Mouse (Mus musculus) embryonic facial prominence, embryonic 14.5 days (tissue): Measurements from ENCODE around the gene Atp6v1a. TPM values are rescaled to one million over a fixed set of nuclear protein-coding genes. Genes with fewer than 3 reads are reported as not detected.
A peak's percentile ranks its signal among the peaks of the same experiment; 100 is the strongest.

Source experiments
- ATAC-seq: fragments of 200-750 bp; cut with Nextera tagmentation; 2 replicates; pipeline ENCODE4 v1.8.0; 2017; ENCODE audit warnings: low read depth, moderate number of reproducible peaks, moderate TSS enrichment
- DNase-seq: peaks from one replicate; pipeline ENCODE4 v3.0.0-alpha.2; 2015; ENCODE audit warnings: low spot score
- H3K27ac ChIP-seq: fragments of 300-500 bp; sonication (generic); replicated peaks from 2 replicates; pipeline ENCODE4 v1.5.1; 2014; ENCODE audit warnings: low read depth, mild to moderate bottlenecking, low read length, moderate library complexity
- H3K27me3 ChIP-seq: fragments of 300-500 bp; sonication (generic); replicated peaks from 2 replicates; pipeline ENCODE4 v1.6.1; 2014; ENCODE audit warnings: low read length; ENCODE audit not compliant: control insufficient read depth, insufficient read depth
- H3K36me3 ChIP-seq: fragments of 300-500 bp; sonication (generic); 2 replicates; pipeline ENCODE4 v1.6.1; 2014; ENCODE audit warnings: low read length, mixed read lengths; ENCODE audit not compliant: control insufficient read depth, insufficient read depth
- H3K4me1 ChIP-seq: fragments of 300-500 bp; sonication (generic); 2 replicates; pipeline ENCODE4 v1.6.1; 2014; ENCODE audit warnings: antibody characterized with exemption, low read length; ENCODE audit not compliant: control insufficient read depth, insufficient read depth
- H3K4me2 ChIP-seq: fragments of 300-500 bp; sonication (generic); 2 replicates; pipeline ENCODE4 v1.6.1; 2014; ENCODE audit warnings: low read depth, mild to moderate bottlenecking, low read length, moderate library complexity, mixed read lengths
- H3K4me3 ChIP-seq: fragments of 300-500 bp; sonication (generic); 2 replicates; pipeline ENCODE4 v1.5.1; 2014; ENCODE audit warnings: low read depth, mild to moderate bottlenecking, low read length
- H3K9ac ChIP-seq: fragments of 300-500 bp; sonication (generic); 2 replicates; pipeline ENCODE4 v1.6.1; 2014; ENCODE audit warnings: low read depth, mild to moderate bottlenecking, low read length, moderate library complexity, mixed read lengths
- H3K9me3 ChIP-seq: fragments of 300-500 bp; sonication (generic); 2 replicates; pipeline ENCODE4 v1.6.1; 2016; ENCODE audit warnings: low read length; ENCODE audit not compliant: control insufficient read depth
- WGBS: fragments of 180-500 bp; shearing (Covaris S2); extraction: QIAGEN DNeasy Blood & Tissue Kit; methylation state at CpG from one replicate; pipeline ENCODE4 v1.1.7; 2014; 5-methylcytosine and 5-hydroxymethylcytosine counted together
- polyA plus RNA-seq: library from polyadenylated mRNA; unstranded; fragments of >200 nt; fragmentation: Nextera tagmentation; extraction: Ambion mirVana; gene quantifications from 2 replicates; pipeline ENCODE4 v1.2.1, GENCODE M21; 2014

Gene Atp6v1a
- polyA plus RNA-seq, 1 experiment from 2014 or later = 76.2 TPM

DNA sequence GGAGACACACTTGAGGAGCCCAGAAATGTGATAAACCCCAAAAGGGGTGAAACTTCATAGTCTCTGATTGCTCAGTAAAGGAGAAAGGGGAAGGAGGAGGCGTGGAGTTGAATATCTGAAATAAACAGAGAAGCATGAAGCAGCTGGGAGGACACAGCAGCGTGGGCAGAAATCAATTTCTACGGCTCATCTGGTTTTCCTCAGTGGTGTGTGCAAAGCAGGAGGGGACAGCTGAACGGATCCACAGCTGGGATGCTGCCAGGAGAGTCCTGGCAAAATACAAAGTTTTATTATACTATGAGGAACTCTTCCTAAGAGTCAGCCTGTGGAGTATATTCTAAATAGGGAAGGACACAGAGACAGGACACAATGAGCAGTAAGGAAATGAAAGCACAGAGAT lies 30.5 kb downstream of the Atp6v1a start:
- Histone ChIP-seq H3K27me3 (no peaks in the 10 kb centered on the region), H3K9ac (0 out of 2 replicates have a peak overlapping the region, but pooled peaks have one; percentile 8), H3K4me2 (no peak overlapping the region), H3K27ac (peak overlapping the region; percentile 67), H3K9me3 (no peaks in the 10 kb centered on the region), H3K4me1 (peaks cover 3% of the 10 kb centered on the region; the same call in 1 of the 2 replicates), H3K36me3 (peaks cover 70% of the 10 kb centered on the region), H3K4me3 (no peak overlapping the region)
- DNase-seq (peak; percentile 79), ATAC-seq (peak; percentile 67; the same call in 1 of the 2 replicates)
- 67% methylated on average over 4 of the region's 4 CpGs for WGBS

DNA sequence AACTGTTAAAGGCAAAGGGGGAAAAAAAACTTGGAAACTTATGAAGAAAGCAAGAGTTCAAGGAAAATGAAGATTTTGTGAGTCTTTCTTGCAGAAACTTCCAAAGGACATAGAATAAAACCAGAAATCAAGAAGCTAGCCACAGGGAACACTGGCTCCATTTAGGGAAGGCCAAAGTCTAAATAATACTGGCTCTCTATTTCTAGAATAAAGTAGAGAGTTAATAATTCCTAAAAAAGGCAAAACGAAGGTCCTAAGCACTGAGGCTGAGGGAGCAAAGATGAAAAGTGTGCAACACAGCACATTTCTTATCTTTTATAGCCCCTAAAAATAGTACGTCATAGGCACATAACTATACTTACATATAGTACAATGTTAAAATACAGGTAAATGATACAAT lies 34.3 kb downstream of the Atp6v1a start:
- H3K36me3 ChIP-seq = peaks cover 78% of the 10 kb centered on the region
- no peaks in the 10 kb centered on the region for H3K9me3 ChIP-seq
- WGBS = 90% methylated on average over 2 of the region's 2 CpGs

DNA sequence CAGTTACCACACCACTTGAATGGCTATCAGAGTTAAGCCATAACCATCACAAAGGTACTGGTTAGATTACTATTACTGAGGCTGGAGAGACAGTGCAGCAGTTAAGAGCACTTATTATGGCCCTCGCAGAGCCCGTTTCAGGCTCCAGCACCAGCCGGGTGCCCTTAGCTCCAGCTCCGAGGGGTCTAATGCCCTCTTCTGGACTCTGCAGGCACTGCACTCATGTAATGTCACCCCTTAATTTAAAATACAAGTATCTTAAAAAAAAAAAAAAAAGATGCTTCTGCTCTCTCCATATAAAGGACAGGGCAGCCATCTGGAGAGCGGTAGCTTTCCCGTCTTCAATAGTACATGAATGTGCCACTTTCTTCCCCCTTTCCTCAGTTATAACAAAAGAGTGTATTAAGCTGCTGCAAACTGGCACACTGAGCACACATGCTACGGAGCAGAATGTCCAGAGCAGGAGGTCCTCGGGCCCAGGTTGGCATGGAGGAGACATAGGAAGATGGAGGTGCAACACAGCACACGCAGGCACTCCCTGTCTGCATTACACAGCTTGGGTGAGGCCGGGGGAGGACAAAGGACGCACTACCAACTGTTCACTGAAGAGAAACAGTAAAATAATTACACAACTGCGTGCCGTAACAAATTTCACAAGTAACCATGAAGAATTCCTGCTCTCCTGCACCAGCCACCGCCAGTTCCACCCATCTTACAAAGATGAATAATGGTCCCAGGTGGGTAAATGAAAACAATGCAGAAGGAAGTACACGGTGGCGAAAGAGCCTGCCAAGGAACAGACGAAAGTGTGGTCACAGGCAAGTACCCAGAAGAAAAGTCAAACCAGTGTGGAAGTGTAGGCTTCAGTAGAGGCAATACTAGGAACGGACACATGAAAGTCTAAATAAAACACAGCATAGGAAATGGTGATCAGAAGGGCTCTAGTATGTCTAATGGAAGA lies 35.4 kb downstream of the Atp6v1a start:
- Histone ChIP-seq H3K4me1 (no peaks in the 10 kb centered on the region), H3K9ac (no peak overlapping the region), H3K27me3 (no peaks in the 10 kb centered on the region), H3K4me3 (no peak overlapping the region), H3K27ac (no peak overlapping the region), H3K4me2 (no peak overlapping the region), H3K36me3 (peaks cover 79% of the 10 kb centered on the region), H3K9me3 (no peaks in the 10 kb centered on the region)
- DNase-seq (no peak), ATAC-seq (peak; percentile 35; the same call in 1 of the 2 replicates)
- 87% methylated on average over 18 of the region's 18 CpGs for WGBS

More for the DNA sequence above, 34.3 kb downstream of the Atp6v1a start:
- ATAC-seq (no peak), DNase-seq (no peak)
- Histone ChIP-seq H3K4me2 (no peak overlapping the region), H3K27ac (no peak overlapping the region), H3K27me3 (no peaks in the 10 kb centered on the region), H3K4me3 (no peak overlapping the region), H3K4me1 (peaks cover 3% of the 10 kb centered on the region; the same call in 1 of the 2 replicates), H3K9ac (no peak overlapping the region)

DNA sequence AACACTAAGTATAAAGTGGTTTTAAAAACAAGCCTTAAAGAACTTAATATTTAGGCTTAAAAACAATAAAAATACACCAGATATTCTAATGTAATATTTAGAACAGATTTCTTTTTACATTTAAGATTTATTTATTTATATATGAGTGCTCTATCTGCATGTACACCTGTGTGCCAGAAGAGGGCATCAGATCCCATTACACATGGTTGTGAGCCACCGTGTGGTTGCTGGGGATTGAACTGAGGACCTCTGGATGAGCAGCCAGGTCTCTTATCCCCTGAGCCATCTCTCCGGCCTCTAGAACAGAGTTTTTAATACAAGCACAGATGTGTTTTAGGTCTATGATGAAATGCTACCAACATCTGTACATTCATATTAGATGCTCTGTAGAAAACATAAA lies 36.6 kb downstream of the Atp6v1a start:
- no peak overlapping the region for H3K4me2 ChIP-seq
- H3K9me3 ChIP-seq = no peaks in the 10 kb centered on the region
- H3K4me3 ChIP-seq = no peak overlapping the region
- H3K27ac ChIP-seq = no peak overlapping the region
- no peak for ATAC-seq
- 86% methylated on average over 2 of the region's 2 CpGs for WGBS
- H3K9ac ChIP-seq = no peak overlapping the region
- no peak for DNase-seq
- H3K36me3 ChIP-seq = peaks cover 80% of the 10 kb centered on the region
- no peaks in the 10 kb centered on the region for H3K4me1 ChIP-seq
- H3K27me3 ChIP-seq = no peaks in the 10 kb centered on the region

DNA sequence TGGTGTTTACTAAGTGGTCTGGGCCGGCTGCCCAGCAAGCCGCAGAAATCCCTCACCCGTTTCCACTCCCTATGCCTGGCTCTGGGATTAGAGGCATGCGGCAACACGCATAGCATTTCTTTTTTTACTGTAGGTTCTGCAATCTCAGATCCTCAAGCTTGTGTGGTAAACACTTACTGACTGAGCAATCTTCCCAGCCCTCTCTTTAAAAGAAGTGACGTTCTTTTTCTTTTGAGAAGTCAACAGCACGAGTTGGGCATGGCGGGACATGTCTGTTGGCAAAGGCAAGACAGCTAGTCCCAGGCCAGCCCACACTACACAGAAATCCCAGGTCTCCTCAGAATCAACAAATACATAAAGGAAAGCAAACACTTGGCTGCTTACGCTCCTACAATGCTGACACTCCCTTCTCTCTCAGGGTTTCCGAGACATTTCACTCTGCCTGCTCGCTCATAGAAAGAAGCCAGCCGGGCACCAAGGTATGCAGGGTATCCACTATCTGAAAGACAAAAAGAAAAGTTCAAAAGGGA lies 38.3 kb downstream of the Atp6v1a start:
- 91% methylated on average over 12 of the region's 12 CpGs for WGBS
- ATAC-seq (peak; percentile 63), DNase-seq (peak; percentile 48)
- peaks cover 79% of the 10 kb centered on the region for H3K36me3 ChIP-seq
- no peaks in the 10 kb centered on the region for H3K27me3 ChIP-seq
- H3K9me3 ChIP-seq = no peaks in the 10 kb centered on the region
- no peak overlapping the region for H3K4me3 ChIP-seq
- no peak overlapping the region for H3K4me2 ChIP-seq
- no peak overlapping the region for H3K9ac ChIP-seq
- no peaks in the 10 kb centered on the region for H3K4me1 ChIP-seq
- no peak overlapping the region for H3K27ac ChIP-seq

DNA sequence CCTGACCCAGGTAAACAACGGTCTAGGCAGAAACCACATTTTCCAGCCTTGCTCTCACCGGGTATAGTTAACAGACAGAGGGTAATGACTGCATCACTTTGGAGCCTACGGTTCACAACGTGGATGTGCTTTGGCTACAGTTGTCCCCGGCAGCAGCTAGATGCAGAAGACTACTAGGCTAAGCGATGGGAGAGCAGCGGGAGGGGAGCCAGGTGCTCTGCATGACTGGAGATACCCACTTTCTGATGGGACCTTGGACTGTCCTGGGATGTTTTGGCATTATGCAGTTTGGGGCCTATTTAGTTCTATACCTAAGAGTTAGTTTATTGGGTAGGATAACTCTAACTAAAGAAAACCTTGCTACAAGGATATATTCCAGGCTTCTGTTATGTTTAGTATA lies 40.1 kb downstream of the Atp6v1a start:
- no peak overlapping the region for H3K27ac ChIP-seq
- no peaks in the 10 kb centered on the region for H3K4me1 ChIP-seq
- no peak for DNase-seq
- H3K36me3 ChIP-seq = peaks cover 88% of the 10 kb centered on the region
- ATAC-seq = no peak
- H3K9ac ChIP-seq = no peak overlapping the region
- no peaks in the 10 kb centered on the region for H3K27me3 ChIP-seq
- H3K4me2 ChIP-seq = no peak overlapping the region
- no peak overlapping the region for H3K4me3 ChIP-seq
- no peaks in the 10 kb centered on the region for H3K9me3 ChIP-seq
- 94% methylated on average over 7 of the region's 7 CpGs for WGBS

DNA sequence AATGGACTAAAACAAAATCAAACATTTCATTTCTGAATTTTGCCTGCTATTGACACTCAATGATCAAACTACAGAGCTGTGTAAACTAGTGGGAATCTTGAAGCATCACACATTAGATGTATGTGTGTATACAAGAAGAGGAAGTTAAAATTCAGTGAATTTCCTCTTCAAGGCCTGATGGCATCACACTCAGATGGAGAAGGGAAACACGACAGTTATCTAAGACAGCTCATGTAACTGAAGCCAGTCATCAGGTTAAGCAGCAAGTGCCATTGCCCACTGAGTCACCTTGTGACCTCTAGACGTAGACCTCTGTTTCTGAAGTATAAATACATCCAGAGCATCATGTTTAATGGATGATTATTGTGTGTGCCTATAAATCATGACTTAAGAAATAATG lies 51.9 kb downstream of the Atp6v1a start:
- H3K27ac ChIP-seq = no peak overlapping the region
- no peak overlapping the region for H3K9ac ChIP-seq
- no peaks in the 10 kb centered on the region for H3K4me1 ChIP-seq
- no peaks in the 10 kb centered on the region for H3K27me3 ChIP-seq
- no peak overlapping the region for H3K4me3 ChIP-seq
- H3K4me2 ChIP-seq = no peak overlapping the region
- no peak for DNase-seq
- WGBS = 69% methylated on average over 2 of the region's 2 CpGs
- no peak for ATAC-seq
- peaks cover 74% of the 10 kb centered on the region for H3K36me3 ChIP-seq
- no peaks in the 10 kb centered on the region for H3K9me3 ChIP-seq

DNA sequence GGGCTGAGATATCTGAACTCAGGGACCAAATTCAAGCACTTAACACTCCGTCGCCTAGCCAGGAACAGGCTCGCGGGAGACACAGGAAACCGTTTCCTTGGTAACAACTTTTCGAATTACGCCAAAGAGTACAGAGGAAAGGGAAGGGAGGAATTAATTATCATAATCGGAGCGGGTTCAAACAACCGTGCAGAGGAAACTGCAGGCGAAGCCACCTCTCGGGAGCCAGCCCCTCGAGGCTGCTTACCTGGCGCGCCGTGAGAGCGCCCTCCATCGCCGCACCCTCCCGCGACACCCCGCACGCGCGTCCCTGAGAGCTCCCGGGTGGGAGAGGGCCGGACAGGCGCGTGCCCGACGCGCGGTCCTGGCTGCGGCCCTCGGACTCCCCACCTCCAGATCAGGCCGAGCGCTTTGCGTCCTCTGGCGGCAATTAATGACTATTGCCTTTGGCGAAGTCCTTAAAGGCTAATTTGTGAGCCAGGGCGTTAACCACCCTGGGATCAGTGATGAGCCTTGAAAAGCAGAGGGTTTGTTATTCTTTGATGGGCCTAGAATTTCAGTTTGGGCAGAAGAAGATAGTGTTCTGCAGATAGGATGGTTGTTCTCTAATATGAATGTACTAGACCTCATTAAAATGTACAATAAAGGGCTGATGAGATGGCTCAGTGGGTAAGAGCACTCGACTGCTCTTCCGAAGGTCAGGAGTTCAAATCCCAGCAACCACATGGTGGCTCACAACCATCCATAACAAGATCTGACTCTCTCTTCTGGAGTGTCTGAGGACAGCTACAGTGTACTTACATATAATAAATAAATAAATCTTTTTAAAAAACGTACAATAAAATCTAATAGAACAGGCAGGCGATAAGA lies 76.2 kb downstream of the Atp6v1a start, which contains the start of gene Gramd1c:
Gene Gramd1c (minus strand): TSS at position 321 of the 870 bp plus-strand sequence.
- H3K4me1 ChIP-seq = no peaks in the 10 kb centered on the region
- H3K9ac ChIP-seq = peak within 1 kb of the TSS; percentile 74
- no peaks in the 10 kb centered on the region for H3K9me3 ChIP-seq
- peak; percentile 89 for DNase-seq
- peak; percentile 90 for ATAC-seq
- no peaks in the 10 kb centered on the region for H3K27me3 ChIP-seq
- peak within 1 kb of the TSS; percentile 75 for H3K27ac ChIP-seq
- peak within 1 kb of the TSS; percentile 68 for H3K4me2 ChIP-seq
- H3K36me3 ChIP-seq = no peaks in the 10 kb centered on the region
- WGBS = 11% methylated on average over 26 of the region's 45 CpGs
- peak within 1 kb of the TSS; percentile 62 for H3K4me3 ChIP-seq
